Mouse (Mus musculus): ENCODE measurements at regions not wholly inside any gene's neighbourhood (a gene's known extent, or its start where the extent isn't known, plus 50 kb on each side); places are given as distances from the start of the nearest gene placed in this dataset.
"Not testable (repeated sequence)": the region's sequence is repeated elsewhere in the genome, so short reads cannot be mapped to it uniquely, and the experiment has no call there.

GRCm38 (mm10) chr6:4201176-4201575, 114.4 kb upstream of the Bet1 start:
- DNase-seq (ENCODE audit: low spot score) (no peak), ATAC-seq (ENCODE audit: low read depth) (no peak)
- H3K27me3 ChIP-seq (replicated peaks; ENCODE audit: control insufficient read depth, insufficient read depth, low read length) = no peaks in the 10 kb centered on the region
- peak overlapping the region; percentile 48 for H3K4me2 ChIP-seq (ENCODE audit: low read depth, low read length)
- H3K9me3 ChIP-seq (ENCODE audit: control insufficient read depth, low read length) = no peaks in the 10 kb centered on the region
- H3K27ac ChIP-seq (replicated peaks; ENCODE audit: low read depth, low read length) = no peak overlapping the region
- peak overlapping the region; percentile 25; the same call in 1 of the 2 replicates for H3K4me3 ChIP-seq (ENCODE audit: low read depth, low read length)
- 31% methylated on average over 2 of the region's 2 CpGs for WGBS
- H3K36me3 ChIP-seq (ENCODE audit: control insufficient read depth, insufficient read depth, low read length) = no peaks in the 10 kb centered on the region
- no peak overlapping the region for H3K9ac ChIP-seq (ENCODE audit: low read depth, low read length)
- no peaks in the 10 kb centered on the region for H3K4me1 ChIP-seq (ENCODE audit: control insufficient read depth, insufficient read depth, low read length)

- Histone ChIP-seq H3K4me2 (ENCODE audit: low read depth, low read length) (no peak overlapping the region), H3K9me3 (ENCODE audit: control insufficient read depth, low read length) (no peaks in the 10 kb centered on the region), H3K27me3 (replicated peaks; ENCODE audit: control insufficient read depth, insufficient read depth, low read length) (no peaks in the 10 kb centered on the region), H3K4me1 (ENCODE audit: control insufficient read depth, insufficient read depth, low read length) (no peaks in the 10 kb centered on the region), H3K27ac (replicated peaks; ENCODE audit: low read depth, low read length) (no peak overlapping the region), H3K36me3 (ENCODE audit: control insufficient read depth, insufficient read depth, low read length) (no peaks in the 10 kb centered on the region), H3K9ac (ENCODE audit: low read depth, low read length) (no peak overlapping the region), H3K4me3 (ENCODE audit: low read depth, low read length) (no peak overlapping the region)
- 67% methylated on average over 5 of the region's 5 CpGs for WGBS
- no peak for ATAC-seq (ENCODE audit: low read depth)
- DNase-seq (ENCODE audit: low spot score) = no peak
These were observed 118.9 kb upstream of the Bet1 start for GRCm38 (mm10) chr6:4205681-4206080.

- ATAC-seq (ENCODE audit: low read depth) (peak; percentile 63; the same call in 1 of the 2 replicates), DNase-seq (ENCODE audit: low spot score) (peak; percentile 54)
- 31% methylated on average over 9 of the region's 9 CpGs for WGBS
These were observed 158.7 kb upstream of the Bet1 start for GRCm38 (mm10) chr6:4245265-4246112.

GRCm38 (mm10) chr6:4246113-4246419, 159.3 kb upstream of the Bet1 start:
- H3K9me3 ChIP-seq (ENCODE audit: control insufficient read depth, low read length) = no peaks in the 10 kb centered on the region
- no peak overlapping the region for H3K9ac ChIP-seq (ENCODE audit: low read depth, low read length)
- no peak for ATAC-seq (ENCODE audit: low read depth)
- DNase-seq (ENCODE audit: low spot score) = no peak
- H3K36me3 ChIP-seq (ENCODE audit: control insufficient read depth, insufficient read depth, low read length) = no peaks in the 10 kb centered on the region
- no peaks in the 10 kb centered on the region for H3K27me3 ChIP-seq (replicated peaks; ENCODE audit: control insufficient read depth, insufficient read depth, low read length)
- peak overlapping the region; percentile 16; the same call in 1 of the 2 replicates for H3K4me2 ChIP-seq (ENCODE audit: low read depth, low read length)
- H3K27ac ChIP-seq (replicated peaks; ENCODE audit: low read depth, low read length) = no peak overlapping the region
- no peak overlapping the region for H3K4me3 ChIP-seq (ENCODE audit: low read depth, low read length)
- no peaks in the 10 kb centered on the region for H3K4me1 ChIP-seq (ENCODE audit: control insufficient read depth, insufficient read depth, low read length)
- 46% methylated on average over 2 of the region's 2 CpGs for WGBS

More at GRCm38 (mm10) chr6:4245265-4246112, 158.7 kb upstream of the Bet1 start:
- Histone ChIP-seq H3K4me1 (ENCODE audit: control insufficient read depth, insufficient read depth, low read length) (no peaks in the 10 kb centered on the region), H3K4me2 (ENCODE audit: low read depth, low read length) (peak overlapping the region; percentile 16; the same call in 1 of the 2 replicates), H3K4me3 (ENCODE audit: low read depth, low read length) (no peak overlapping the region), H3K36me3 (ENCODE audit: control insufficient read depth, insufficient read depth, low read length) (no peaks in the 10 kb centered on the region), H3K9ac (ENCODE audit: low read depth, low read length) (no peak overlapping the region), H3K27ac (replicated peaks; ENCODE audit: low read depth, low read length) (no peak overlapping the region), H3K9me3 (ENCODE audit: control insufficient read depth, low read length) (no peaks in the 10 kb centered on the region), H3K27me3 (replicated peaks; ENCODE audit: control insufficient read depth, insufficient read depth, low read length) (no peaks in the 10 kb centered on the region)

- Histone ChIP-seq H3K4me3 (ENCODE audit: low read depth, low read length) (no peak overlapping the region), H3K27ac (replicated peaks; ENCODE audit: low read depth, low read length) (no peak overlapping the region), H3K27me3 (replicated peaks; ENCODE audit: control insufficient read depth, insufficient read depth, low read length) (no peaks in the 10 kb centered on the region), H3K4me2 (ENCODE audit: low read depth, low read length) (no peak overlapping the region), H3K9me3 (ENCODE audit: control insufficient read depth, low read length) (no peaks in the 10 kb centered on the region), H3K4me1 (ENCODE audit: control insufficient read depth, insufficient read depth, low read length) (no peaks in the 10 kb centered on the region), H3K36me3 (ENCODE audit: control insufficient read depth, insufficient read depth, low read length) (no peaks in the 10 kb centered on the region), H3K9ac (ENCODE audit: low read depth, low read length) (no peak overlapping the region)
- ATAC-seq (ENCODE audit: low read depth) (peak; percentile 77), DNase-seq (ENCODE audit: low spot score) (peak; percentile 69)
- 17% methylated on average over 4 of the region's 4 CpGs for WGBS
These were observed 189.8 kb upstream of the Bet1 start for GRCm38 (mm10) chr6:4276607-4277006.

GRCm38 (mm10) chr6:4277245-4277890, 190.6 kb upstream of the Bet1 start:
- Histone ChIP-seq H3K9ac (ENCODE audit: low read depth, low read length) (no peak overlapping the region), H3K36me3 (ENCODE audit: control insufficient read depth, insufficient read depth, low read length) (no peaks in the 10 kb centered on the region), H3K9me3 (ENCODE audit: control insufficient read depth, low read length) (no peaks in the 10 kb centered on the region), H3K4me3 (ENCODE audit: low read depth, low read length) (no peak overlapping the region), H3K27me3 (replicated peaks; ENCODE audit: control insufficient read depth, insufficient read depth, low read length) (no peaks in the 10 kb centered on the region), H3K4me2 (ENCODE audit: low read depth, low read length) (no peak overlapping the region), H3K4me1 (ENCODE audit: control insufficient read depth, insufficient read depth, low read length) (no peaks in the 10 kb centered on the region), H3K27ac (replicated peaks; ENCODE audit: low read depth, low read length) (no peak overlapping the region)
- DNase-seq (ENCODE audit: low spot score) (no peak), ATAC-seq (ENCODE audit: low read depth) (no peak)
- 51% methylated on average over 2 of the region's 2 CpGs for WGBS

GRCm38 (mm10) chr6:4291380-4291779, 204.6 kb upstream of the Bet1 start:
- Histone ChIP-seq H3K4me2 (ENCODE audit: low read depth, low read length) (no peak overlapping the region), H3K4me1 (ENCODE audit: control insufficient read depth, insufficient read depth, low read length) (no peaks in the 10 kb centered on the region), H3K9me3 (ENCODE audit: control insufficient read depth, low read length) (no peaks in the 10 kb centered on the region), H3K27me3 (replicated peaks; ENCODE audit: control insufficient read depth, insufficient read depth, low read length) (no peaks in the 10 kb centered on the region), H3K9ac (ENCODE audit: low read depth, low read length) (no peak overlapping the region), H3K36me3 (ENCODE audit: control insufficient read depth, insufficient read depth, low read length) (no peaks in the 10 kb centered on the region), H3K4me3 (ENCODE audit: low read depth, low read length) (no peak overlapping the region), H3K27ac (replicated peaks; ENCODE audit: low read depth, low read length) (no peak overlapping the region)
- DNase-seq (ENCODE audit: low spot score) (peak; percentile 21), ATAC-seq (ENCODE audit: low read depth) (no peak)
- 66% methylated on average over 2 of the region's 2 CpGs for WGBS

GRCm38 (mm10) chr6:4303410-4303809, 201.2 kb upstream of the Col1a2 start:
- not testable (repeated sequence) for H3K27me3 ChIP-seq (replicated peaks; ENCODE audit: control insufficient read depth, insufficient read depth, low read length); H3K4me3 ChIP-seq (ENCODE audit: low read depth, low read length); H3K9ac ChIP-seq (ENCODE audit: low read depth, low read length); H3K4me2 ChIP-seq (ENCODE audit: low read depth, low read length); ATAC-seq (ENCODE audit: low read depth); H3K27ac ChIP-seq (replicated peaks; ENCODE audit: low read depth, low read length); H3K4me1 ChIP-seq (ENCODE audit: control insufficient read depth, insufficient read depth, low read length); H3K9me3 ChIP-seq (ENCODE audit: control insufficient read depth, low read length); H3K36me3 ChIP-seq (ENCODE audit: control insufficient read depth, insufficient read depth, low read length); DNase-seq (ENCODE audit: low spot score)

- Histone ChIP-seq H3K9me3 (ENCODE audit: control insufficient read depth, low read length) (no peaks in the 10 kb centered on the region), H3K4me2 (ENCODE audit: low read depth, low read length) (no peak overlapping the region), H3K36me3 (ENCODE audit: control insufficient read depth, insufficient read depth, low read length) (no peaks in the 10 kb centered on the region), H3K27me3 (replicated peaks; ENCODE audit: control insufficient read depth, insufficient read depth, low read length) (no peaks in the 10 kb centered on the region), H3K4me3 (ENCODE audit: low read depth, low read length) (no peak overlapping the region), H3K27ac (replicated peaks; ENCODE audit: low read depth, low read length) (no peak overlapping the region), H3K4me1 (ENCODE audit: control insufficient read depth, insufficient read depth, low read length) (no peaks in the 10 kb centered on the region), H3K9ac (ENCODE audit: low read depth, low read length) (no peak overlapping the region)
- ATAC-seq (ENCODE audit: low read depth) (no peak), DNase-seq (ENCODE audit: low spot score) (no peak)
- WGBS = 85% methylated on average over 4 of the region's 4 CpGs
These were observed 154.7 kb upstream of the Col1a2 start for GRCm38 (mm10) chr6:4349953-4350352.
